Mouse (Mus musculus): ENCODE data around the gene Pxylp1.
A peak's percentile ranks its signal among the peaks of the same experiment; 100 is the strongest.

- peak; percentile 100 for TF ChIP-seq CTCF (IDR thresholded peaks at IDR 0.05; ENCODE audit: borderline replicate concordance, extremely low read depth, insufficient read depth, insufficient read length)
- no peak for TF ChIP-seq POLR2A (IDR thresholded peaks at IDR 0.05; ENCODE audit: borderline replicate concordance, extremely low read depth, insufficient read depth, insufficient read length, poor library complexity, severe bottlenecking)
These were observed 24.4 kb upstream of the Pxylp1 start for GRCm38 (mm10) chr9:96916620-96917538.

Data from brain, embryonic 14.5 days (tissue).